Mouse (Mus musculus) liver (tissue): ENCODE data around the gene Vpreb3.

ENCODE experiments used
- DNase-seq: peaks from one replicate; pipeline ENCODE4 v3.0.0-alpha.2; 2020; ENCODE audit warnings: mixed read lengths

Vpreb3 gene

GRCm38 (mm10) chr10:75942736-75943477, at the start of gene Vpreb3:
Vpreb3 (plus strand) TSS chr10:75943057.
- DNase-seq, result no peak

- peak; percentile 93 for DNase-seq
Observed at GRCm38 (mm10) chr10:75893089-75893750, 49.6 kb upstream of the Vpreb3 start, which contains the start of gene Derl3. Derl3 (plus strand) TSS chr10:75893413.

GRCm38 (mm10) chr10:75894601-75895000, 48.3 kb upstream of the Vpreb3 start:
- no peak for DNase-seq

- no peak for DNase-seq
Observed at GRCm38 (mm10) chr10:75895730-75896129, 47.1 kb upstream of the Vpreb3 start.

- DNase-seq, result no peak
Observed at GRCm38 (mm10) chr10:75896208-75896607, 46.6 kb upstream of the Vpreb3 start.

- peak; percentile 68 for DNase-seq
Observed at GRCm38 (mm10) chr10:75897373-75897772, 45.5 kb upstream of the Vpreb3 start.

- no peak for DNase-seq
Observed at GRCm38 (mm10) chr10:75898039-75898564, 44.8 kb upstream of the Vpreb3 start.

GRCm38 (mm10) chr10:75898846-75899245, 44.0 kb upstream of the Vpreb3 start:
- no peak for DNase-seq

GRCm38 (mm10) chr10:75904391-75904790, 38.5 kb upstream of the Vpreb3 start:
- no peak for DNase-seq

GRCm38 (mm10) chr10:75906882-75907281, 36.0 kb upstream of the Vpreb3 start:
- DNase-seq, result no peak

GRCm38 (mm10) chr10:75910698-75911097, 32.2 kb upstream of the Vpreb3 start:
- no peak for DNase-seq

GRCm38 (mm10) chr10:75913013-75913589, 29.8 kb upstream of the Vpreb3 start:
- DNase-seq, result no peak

- DNase-seq, result no peak
Observed at GRCm38 (mm10) chr10:75915557-75915956, 27.3 kb upstream of the Vpreb3 start.

- DNase-seq, result no peak
Observed at GRCm38 (mm10) chr10:75916840-75917239, 26.0 kb upstream of the Vpreb3 start.

- no peak for DNase-seq
Observed at GRCm38 (mm10) chr10:75919026-75919425, 23.8 kb upstream of the Vpreb3 start.

- peak; percentile 97 for DNase-seq
Observed at GRCm38 (mm10) chr10:75921026-75921725, 21.7 kb upstream of the Vpreb3 start, which contains the start of gene Smarcb1. Smarcb1 (minus strand) TSS chr10:75921617.

- DNase-seq, result peak; percentile 36
Observed at GRCm38 (mm10) chr10:75921726-75922560, 20.9 kb upstream of the Vpreb3 start.

GRCm38 (mm10) chr10:75924324-75924723, 18.5 kb upstream of the Vpreb3 start:
- DNase-seq, result no peak

GRCm38 (mm10) chr10:75926396-75926795, 16.5 kb upstream of the Vpreb3 start:
- no peak for DNase-seq

- no peak for DNase-seq
Observed at GRCm38 (mm10) chr10:75930304-75930703, 12.6 kb upstream of the Vpreb3 start.

GRCm38 (mm10) chr10:75931311-75931710, 11.5 kb upstream of the Vpreb3 start:
- DNase-seq, result no peak
